Mouse (Mus musculus) megakaryocyte, adult 5-6 weeks (primary cell): Measurements from ENCODE around the gene Hoxc6. TPM values are rescaled to one million over a fixed set of nuclear protein-coding genes. Genes with fewer than 3 reads are reported as not detected.
A peak's percentile ranks its signal among the peaks of the same experiment; 100 is the strongest.

ENCODE experiments used
- ATAC-seq: 2 replicates; pipeline ENCODE4 v1.8.0; 2016; ENCODE audit warnings: mild to moderate bottlenecking, inconsistent platforms; ENCODE audit not compliant: poor library complexity, severe bottlenecking
- total RNA-seq, 2 experiments: library from RNA; stranded (forward) in 1 of 2; stranded (reverse) in 1 of 2; fragments of 153-499, 151-499 nt in 1 of 2; fragments of 221-1000, 200-1000 nt in 1 of 2; gene quantifications; 2 replicates each; pipeline versions ENCODE4 v1.2.3 to v1.2.4; 2015 to 2017

Gene Hoxc6
- total RNA-seq, 2 experiments from 2014 or later, result not detected

DNA sequence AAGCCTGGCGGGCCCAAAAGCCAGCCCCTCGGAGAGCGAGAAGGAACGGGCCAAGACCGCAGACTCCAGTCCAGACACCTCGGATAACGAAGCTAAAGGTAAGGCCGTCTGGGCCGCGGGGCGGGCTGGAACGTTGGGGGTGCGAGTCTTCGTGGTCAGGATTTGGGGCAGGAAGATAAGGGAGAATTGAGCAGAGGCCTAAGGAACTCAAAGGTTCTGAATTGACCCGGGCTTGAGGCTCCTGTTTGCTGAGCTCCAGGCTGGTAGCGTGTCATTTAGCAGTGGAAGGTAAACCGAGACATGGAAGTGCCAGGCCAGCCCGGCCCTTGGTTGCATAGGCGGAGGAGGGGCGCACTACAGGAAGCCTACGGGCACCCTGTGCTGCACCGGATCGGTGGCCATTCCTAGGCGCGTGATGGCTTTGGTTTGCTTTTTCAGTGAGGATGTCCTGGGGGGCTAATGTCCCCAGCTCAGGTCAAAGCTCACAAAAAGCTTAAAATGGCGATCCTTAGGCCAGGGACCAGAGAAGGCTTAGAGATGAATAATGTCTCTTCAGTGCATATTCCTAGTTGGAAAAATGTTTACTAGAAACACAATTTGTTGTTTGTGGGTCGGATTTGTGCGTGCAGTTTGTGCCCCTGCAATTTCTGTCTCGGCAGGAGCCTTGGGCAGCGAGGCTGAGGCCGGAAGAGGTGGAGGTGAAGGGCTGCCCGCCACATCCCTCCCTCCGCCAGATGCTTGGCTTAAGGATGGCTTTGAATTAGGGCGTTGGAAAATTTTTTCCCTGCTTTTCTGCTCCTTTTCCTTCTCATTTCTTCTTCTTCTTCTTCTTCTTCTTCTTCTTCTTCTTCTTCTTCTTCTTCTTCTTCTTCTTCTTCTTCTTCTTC, 30.3 kb upstream of the Hoxc6 start:
- ATAC-seq, result no peak

DNA sequence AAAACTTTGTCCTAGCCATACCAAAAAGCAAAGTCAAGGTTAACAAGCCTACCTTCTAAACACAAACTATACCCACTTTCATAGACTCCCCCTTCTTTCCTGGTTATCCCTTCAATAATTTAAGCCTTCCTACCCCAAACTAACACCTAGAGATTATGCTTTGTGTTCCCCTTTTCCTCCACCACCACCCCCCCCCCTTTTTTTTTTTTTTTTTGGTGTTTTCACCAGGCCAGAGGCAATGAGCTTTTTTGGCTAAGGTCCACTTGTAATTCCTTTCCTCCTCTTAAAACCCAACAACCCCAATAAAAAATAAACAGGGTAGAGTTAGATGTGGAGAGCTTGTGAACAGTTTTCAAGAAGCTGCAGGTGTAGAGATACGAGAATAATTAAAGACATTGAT, 28.8 kb upstream of the Hoxc6 start:
- ATAC-seq, result no peak

DNA sequence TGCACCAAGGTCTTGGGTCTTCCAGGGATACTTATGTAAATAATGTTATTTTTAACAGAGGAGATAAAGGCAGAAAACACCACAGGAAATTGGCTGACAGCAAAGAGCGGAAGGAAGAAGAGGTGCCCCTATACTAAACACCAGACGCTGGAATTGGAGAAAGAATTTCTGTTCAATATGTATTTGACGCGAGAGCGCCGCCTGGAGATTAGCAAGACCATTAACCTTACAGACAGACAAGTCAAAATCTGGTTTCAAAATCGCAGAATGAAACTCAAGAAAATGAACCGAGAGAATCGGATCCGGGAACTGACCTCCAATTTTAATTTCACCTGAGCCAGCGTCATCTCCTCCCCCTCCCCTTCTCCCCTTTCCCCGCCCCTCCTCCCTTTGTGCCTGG, 27.3 kb upstream of the Hoxc6 start:
- ATAC-seq, result no peak

GRCm38 (mm10) chr15:102972254-102972653, 25.8 kb upstream of the Hoxc6 start:
- ATAC-seq, result no peak

GRCm38 (mm10) chr15:102972753-102973152, 25.3 kb upstream of the Hoxc6 start:
- ATAC-seq, result no peak

DNA sequence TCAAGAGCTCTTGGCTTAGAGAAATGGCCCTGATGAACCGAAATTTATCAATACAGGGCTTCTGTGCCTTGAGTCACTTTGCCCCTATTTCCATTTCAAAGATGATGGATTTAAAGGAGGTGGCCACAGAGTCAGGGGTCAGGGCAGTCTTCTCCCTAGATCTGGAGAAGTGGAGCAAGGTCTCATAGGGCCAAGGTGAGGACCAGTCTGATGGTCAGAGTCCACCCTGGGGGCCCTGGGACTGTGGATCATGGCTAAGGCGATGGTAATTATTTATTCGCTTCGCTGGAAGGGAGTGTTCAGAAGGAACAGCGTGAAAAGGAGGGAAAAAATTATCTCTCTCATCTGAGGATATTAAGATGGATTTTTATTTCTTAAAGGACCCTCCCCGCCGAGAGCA, 23.0 kb upstream of the Hoxc6 start:
- ATAC-seq, result no peak

DNA sequence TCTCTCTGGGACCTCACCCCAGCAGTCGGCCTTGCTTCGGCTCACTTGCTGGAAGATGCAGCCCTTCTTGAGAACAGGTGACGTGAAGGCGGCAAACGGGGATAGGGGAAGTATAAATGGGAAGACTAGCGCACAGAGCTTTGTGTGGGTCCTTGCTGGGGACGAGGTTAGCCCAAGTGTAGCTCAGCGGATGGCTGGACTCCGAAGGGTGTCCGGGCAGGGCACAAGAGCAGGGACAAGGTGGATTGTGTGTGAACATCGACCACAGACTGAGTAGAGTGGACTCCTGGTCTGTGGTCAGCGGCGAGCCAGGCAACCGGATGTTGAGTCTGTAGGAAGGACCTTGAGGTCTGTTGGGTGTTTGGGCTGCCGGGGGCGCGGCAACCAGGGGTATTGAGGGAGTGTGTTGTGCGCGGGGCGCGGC, 22.4 kb upstream of the Hoxc6 start:
- no peak for ATAC-seq

- ATAC-seq, result no peak
These were observed 21.9 kb upstream of the Hoxc6 start, which contains the start of gene Hoxc9 for GRCm38 (mm10) chr15:102976171-102976570. TSS of gene Hoxc9 (plus strand) at chr15:102976439.

- no peak; the same call in 1 of the 2 replicates for ATAC-seq
These were observed 21.2 kb upstream of the Hoxc6 start for GRCm38 (mm10) chr15:102976631-102977422.

DNA sequence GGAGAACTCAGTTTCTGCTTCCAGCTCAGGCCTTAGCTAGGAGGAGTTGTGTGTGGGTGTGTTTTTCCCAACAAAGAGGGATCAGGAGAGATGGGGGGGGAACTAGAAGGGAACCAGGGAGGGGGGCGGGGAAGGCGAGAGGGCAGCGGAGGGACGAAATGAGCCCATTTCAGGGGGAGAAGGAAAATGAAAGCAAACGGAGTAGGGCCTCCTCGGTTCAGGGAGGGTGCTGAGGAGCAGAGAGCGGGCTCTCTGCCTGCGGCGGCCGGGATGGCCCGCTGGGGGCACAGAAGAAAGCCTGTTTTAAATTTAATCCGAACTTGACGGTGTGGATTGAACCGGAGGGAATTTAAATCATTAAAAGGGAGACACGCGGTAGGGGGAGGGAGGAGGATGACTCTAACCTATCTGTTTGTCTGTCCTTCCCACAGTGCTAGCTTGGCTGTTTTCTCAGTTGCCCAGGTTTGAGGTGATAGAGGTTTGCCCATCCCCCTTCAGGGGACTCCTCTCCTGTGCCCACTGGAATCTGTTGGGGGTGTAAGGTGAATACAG, 20.6 kb upstream of the Hoxc6 start:
- ATAC-seq, result no peak

- ATAC-seq, result no peak
These were observed 19.2 kb upstream of the Hoxc6 start for GRCm38 (mm10) chr15:102978615-102979515.

DNA sequence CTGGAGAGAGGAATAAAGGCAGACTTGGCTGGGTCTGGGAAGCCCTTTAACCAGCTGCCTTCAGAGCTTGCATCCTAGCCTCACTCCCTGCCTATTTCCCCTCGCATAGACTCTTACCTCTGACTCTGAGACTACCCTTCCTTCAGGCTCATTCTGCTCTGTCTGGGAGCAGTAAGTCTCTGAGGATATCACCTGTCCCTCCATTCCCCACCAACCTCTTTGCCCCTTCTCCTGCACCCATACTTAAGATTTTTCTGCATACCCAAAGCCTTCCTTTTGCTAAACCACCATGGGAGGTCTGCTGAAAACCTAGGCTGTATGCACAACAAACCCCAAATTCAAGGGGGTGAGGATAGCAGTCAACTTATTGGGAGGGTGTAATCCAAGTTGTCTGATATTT, 18.1 kb upstream of the Hoxc6 start:
- no peak for ATAC-seq

DNA sequence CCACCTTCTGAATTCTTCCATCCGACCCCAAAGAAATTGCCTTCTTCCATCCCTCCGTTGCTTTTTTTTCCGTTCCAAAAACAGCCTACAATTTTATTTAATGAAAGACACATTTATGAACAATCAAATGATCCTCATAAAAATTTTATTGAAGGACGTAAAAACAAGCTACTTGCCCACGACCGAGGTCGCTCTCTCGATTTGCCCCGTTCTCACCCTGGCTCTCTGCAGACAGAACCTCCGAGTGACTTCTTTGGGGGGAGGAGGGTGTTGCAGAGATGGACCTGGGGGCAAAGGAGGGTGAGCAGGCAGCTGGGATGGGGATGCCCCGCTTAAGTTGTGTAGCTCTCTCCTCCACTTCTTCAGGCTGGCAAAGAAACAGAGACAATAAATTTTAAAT, 17.7 kb upstream of the Hoxc6 start:
- ATAC-seq, result no peak

- no peak for ATAC-seq
These were observed 17.1 kb upstream of the Hoxc6 start for GRCm38 (mm10) chr15:102980912-102981311.

DNA sequence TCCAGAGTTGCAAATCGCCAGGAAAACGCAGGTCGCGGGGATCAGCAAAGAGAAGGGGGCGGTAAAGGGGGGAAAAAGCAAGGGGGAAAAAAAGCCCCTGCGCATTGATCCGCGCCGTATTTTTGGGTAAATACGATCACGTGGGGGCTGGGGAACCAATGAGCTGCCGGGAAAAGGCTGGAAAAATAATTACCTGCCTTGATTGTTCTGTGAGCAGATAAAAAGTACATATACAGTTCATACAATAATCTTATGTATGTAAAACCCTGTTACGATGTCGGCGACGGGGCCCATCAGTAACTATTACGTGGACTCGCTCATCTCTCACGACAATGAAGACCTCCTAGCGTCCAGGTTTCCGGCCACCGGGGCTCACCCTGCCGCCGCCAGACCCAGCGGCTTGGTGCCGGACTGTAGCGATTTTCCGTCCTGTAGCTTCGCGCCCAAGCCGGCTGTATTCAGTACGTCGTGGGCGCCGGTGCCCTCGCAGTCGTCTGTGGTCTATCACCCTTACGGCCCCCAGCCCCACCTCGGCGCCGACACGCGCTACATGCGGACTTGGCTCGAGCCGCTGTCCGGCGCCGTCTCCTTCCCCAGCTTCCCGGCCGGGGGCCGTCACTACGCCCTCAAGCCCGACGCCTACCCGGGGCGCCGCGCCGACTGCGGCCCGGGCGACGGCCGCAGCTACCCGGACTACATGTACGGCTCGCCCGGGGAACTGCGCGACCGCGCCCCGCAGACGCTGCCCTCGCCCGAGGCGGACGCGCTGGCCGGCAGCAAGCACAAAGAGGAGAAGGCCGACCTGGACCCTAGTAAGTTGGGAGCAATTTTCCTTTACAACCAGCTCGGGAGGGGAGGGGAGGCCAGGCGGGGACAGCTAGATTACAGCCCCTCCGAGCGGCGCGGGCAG, 16.4 kb upstream of the Hoxc6 start:
- ATAC-seq, result no peak

DNA sequence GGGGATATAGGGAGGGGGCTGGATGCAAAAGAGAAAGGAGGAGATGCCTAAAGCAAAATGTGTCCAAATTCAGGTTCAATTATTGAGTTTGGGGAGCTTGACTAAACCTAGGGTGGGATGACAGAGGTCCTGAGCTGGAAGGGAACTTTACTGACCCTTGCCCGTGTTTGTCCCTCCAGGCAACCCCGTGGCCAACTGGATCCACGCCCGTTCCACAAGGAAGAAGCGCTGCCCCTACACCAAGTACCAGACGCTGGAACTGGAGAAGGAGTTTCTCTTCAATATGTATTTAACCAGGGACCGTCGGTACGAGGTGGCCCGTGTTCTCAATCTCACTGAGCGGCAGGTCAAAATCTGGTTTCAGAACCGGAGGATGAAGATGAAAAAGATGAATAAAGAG, 14.3 kb upstream of the Hoxc6 start:
- no peak for ATAC-seq

GRCm38 (mm10) chr15:102984521-102984920, 13.5 kb upstream of the Hoxc6 start:
- ATAC-seq, result no peak

DNA sequence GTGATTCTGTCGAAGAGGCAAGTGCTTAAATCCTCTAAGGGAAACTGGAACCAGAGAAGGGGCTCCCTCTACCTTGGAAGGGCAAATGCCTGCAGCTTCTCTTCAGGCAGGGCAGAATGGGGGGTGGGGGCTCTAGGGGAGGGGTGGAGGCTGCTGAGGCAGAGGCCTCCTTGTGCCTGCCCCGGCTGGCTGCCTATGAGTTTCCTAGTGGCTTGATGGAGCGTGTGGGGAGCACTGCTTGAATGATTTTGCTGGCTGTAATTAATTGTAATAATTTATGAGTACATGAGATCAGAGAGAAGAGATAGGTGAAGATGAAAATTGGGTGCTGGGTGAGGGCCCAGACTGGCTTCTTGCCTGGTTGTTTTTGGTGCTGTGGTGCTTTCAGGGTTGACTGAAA, 13.1 kb upstream of the Hoxc6 start:
- no peak for ATAC-seq

- ATAC-seq, result peak; percentile 88
These were observed 10.8 kb upstream of the Hoxc6 start for GRCm38 (mm10) chr15:102987124-102987833.
